Mouse (Mus musculus): ENCODE data around the gene Zbtb20. TPM values are rescaled to one million over a fixed set of nuclear protein-coding genes. Genes with fewer than 3 reads are reported as not detected.

Zbtb20 gene
- polyA plus RNA-seq, 1 experiment from 2014 or later: 18.4 TPM

DNA sequence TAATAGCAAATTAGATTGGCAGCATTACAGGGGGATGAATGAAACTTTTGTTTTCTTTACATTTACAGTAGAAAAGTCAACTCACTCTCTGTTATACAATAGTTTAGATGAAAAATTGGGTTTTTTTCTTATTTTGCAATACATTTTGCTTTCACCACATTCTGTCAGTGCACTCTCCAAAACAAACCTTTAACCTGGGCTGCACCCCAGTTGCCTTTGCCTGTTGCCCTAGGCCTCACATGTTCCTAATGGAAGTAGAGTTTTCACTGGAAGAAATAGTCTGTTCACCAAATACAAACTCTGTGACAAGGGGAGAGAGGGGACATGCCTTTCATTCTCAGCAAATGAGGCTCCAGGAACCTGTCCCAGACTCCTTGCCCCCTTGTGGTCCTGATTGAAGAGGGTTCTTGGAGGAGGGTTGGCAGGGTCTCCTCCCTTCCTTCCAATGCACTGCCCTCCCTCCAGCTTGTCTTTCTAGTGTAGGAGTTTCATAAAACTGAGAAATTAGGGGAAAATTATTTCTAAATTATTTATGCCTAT lies 466.3 kb downstream of the Zbtb20 start:
- H3K4me3 ChIP-seq (ENCODE audit: low read length): no peak overlapping the region
- no peak overlapping the region for H3K27ac ChIP-seq (ENCODE audit: low read length)
- H3K27me3 ChIP-seq (replicated peaks; ENCODE audit: control insufficient read depth, insufficient read depth, low read length): no peaks in the 10 kb centered on the region
- no peak overlapping the region for H3K4me2 ChIP-seq (ENCODE audit: low read depth, low read length)
- H3K9ac ChIP-seq (ENCODE audit: low read depth, low read length): no peak overlapping the region
- no peak for ATAC-seq
- no peaks in the 10 kb centered on the region for H3K36me3 ChIP-seq (ENCODE audit: control insufficient read depth, insufficient read depth, low read length)
- H3K9me3 ChIP-seq (ENCODE audit: control insufficient read depth, low read length): no peaks in the 10 kb centered on the region
- H3K4me1 ChIP-seq (ENCODE audit: control insufficient read depth, insufficient read depth, low read length): no peaks in the 10 kb centered on the region

DNA sequence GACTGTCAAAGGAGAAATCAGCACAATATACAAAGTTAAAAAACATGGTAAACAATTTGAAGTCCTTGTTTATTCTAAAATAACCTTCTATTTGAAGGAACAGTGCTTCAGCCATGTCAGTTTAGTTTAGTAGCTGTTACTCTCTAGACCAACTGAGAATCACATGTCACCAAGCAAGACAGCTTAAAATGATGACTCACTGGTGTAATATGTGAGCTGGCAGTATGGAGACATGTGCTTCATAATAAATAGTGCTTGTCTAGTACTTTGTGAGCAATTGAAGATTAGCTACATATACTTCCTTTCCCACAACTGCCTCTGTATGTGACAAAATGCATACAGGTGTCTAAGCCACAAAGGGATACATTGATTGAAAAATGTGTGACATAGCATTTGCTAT lies 470.4 kb downstream of the Zbtb20 start:
- no peak overlapping the region for H3K4me2 ChIP-seq (ENCODE audit: low read depth, low read length)
- H3K4me3 ChIP-seq (ENCODE audit: low read length): no peak overlapping the region
- no peak overlapping the region for H3K27ac ChIP-seq (ENCODE audit: low read length)
- no peaks in the 10 kb centered on the region for H3K27me3 ChIP-seq (replicated peaks; ENCODE audit: control insufficient read depth, insufficient read depth, low read length)
- ATAC-seq: no peak
- no peak overlapping the region for H3K9ac ChIP-seq (ENCODE audit: low read depth, low read length)
- H3K9me3 ChIP-seq (ENCODE audit: control insufficient read depth, low read length): no peaks in the 10 kb centered on the region
- no peaks in the 10 kb centered on the region for H3K4me1 ChIP-seq (ENCODE audit: control insufficient read depth, insufficient read depth, low read length)
- H3K36me3 ChIP-seq (ENCODE audit: control insufficient read depth, insufficient read depth, low read length): no peaks in the 10 kb centered on the region

DNA sequence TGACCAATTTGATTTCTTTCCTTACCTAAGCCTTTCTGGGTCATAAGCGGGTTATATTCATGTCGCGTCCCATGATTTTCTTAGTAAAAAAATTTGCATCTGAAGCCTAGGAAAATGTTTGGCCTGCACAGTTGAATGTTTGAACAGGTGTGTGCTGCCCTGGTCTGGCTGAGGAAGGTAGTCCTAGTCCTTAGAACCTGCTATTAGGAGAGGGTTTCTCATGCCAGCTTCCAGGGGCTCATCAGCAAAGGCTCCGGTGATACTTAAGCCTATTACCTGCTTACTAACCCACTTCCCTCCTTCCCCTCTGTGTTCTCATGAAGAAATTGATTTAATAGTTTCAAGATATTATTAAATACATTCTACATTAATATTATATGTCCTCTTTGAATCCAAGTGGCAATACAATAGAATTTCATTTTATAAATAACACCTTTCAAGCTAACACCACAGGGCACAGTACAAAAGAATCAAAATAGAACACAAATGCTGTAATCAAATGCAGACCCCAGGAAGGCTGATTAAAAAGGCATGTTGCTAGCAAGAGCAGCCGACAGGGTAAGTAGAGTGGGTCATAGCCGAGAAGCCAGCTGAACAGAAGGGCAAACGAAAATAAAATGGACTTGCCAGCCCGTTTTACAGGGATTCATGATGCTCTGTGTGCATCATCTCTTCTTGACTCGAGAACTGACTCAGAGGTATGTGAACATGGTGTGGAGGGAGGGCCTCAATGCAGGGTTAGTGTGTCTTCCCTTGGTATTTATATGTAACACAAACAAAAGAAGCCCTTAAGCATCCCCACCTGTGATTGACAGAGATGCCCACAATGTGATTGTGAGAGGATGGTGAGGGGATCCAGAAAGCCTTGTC lies 480.3 kb downstream of the Zbtb20 start:
- no peaks in the 10 kb centered on the region for H3K27me3 ChIP-seq (replicated peaks; ENCODE audit: control insufficient read depth, insufficient read depth, low read length)
- H3K4me2 ChIP-seq (ENCODE audit: low read depth, low read length): no peak overlapping the region
- no peaks in the 10 kb centered on the region for H3K36me3 ChIP-seq (ENCODE audit: control insufficient read depth, insufficient read depth, low read length)
- H3K4me3 ChIP-seq (ENCODE audit: low read length): no peak overlapping the region
- H3K4me1 ChIP-seq (ENCODE audit: control insufficient read depth, insufficient read depth, low read length): no peaks in the 10 kb centered on the region
- H3K9ac ChIP-seq (ENCODE audit: low read depth, low read length): no peak overlapping the region
- 88% methylated on average over 9 of the region's 9 CpGs for WGBS
- no peak for ATAC-seq
- H3K27ac ChIP-seq (ENCODE audit: low read length): no peak overlapping the region
- H3K9me3 ChIP-seq (ENCODE audit: control insufficient read depth, low read length): no peaks in the 10 kb centered on the region

DNA sequence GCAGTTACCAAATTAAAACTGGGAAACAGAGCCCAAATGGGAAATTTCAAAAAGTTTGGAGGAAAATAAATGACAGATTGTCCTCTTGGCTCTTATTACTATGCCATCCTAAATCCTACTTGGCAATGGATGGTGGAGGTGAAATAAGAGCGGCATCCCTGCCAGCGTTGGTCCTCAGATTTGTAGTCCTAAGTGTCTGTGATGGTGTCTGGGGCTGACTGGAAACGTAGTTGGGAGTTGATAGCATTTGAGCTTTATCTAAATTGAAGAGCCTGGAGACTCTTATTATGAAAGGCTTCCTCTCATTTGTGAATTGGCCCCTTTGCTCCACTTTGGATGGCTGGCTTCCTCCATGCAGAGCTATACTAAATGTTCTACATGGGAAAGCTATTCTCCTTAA lies 483.9 kb downstream of the Zbtb20 start:
- H3K27ac ChIP-seq (ENCODE audit: low read length): no peak overlapping the region
- peaks cover 11% of the 10 kb centered on the region; the same call in 1 of the 2 replicates for H3K4me1 ChIP-seq (ENCODE audit: control insufficient read depth, insufficient read depth, low read length)
- WGBS: 79% methylated on average over 3 of the region's 3 CpGs
- no peaks in the 10 kb centered on the region for H3K36me3 ChIP-seq (ENCODE audit: control insufficient read depth, insufficient read depth, low read length)
- H3K9me3 ChIP-seq (ENCODE audit: control insufficient read depth, low read length): no peaks in the 10 kb centered on the region
- no peak overlapping the region for H3K9ac ChIP-seq (ENCODE audit: low read depth, low read length)
- H3K27me3 ChIP-seq (replicated peaks; ENCODE audit: control insufficient read depth, insufficient read depth, low read length): no peaks in the 10 kb centered on the region
- no peak overlapping the region for H3K4me3 ChIP-seq (ENCODE audit: low read length)
- ATAC-seq: no peak
- H3K4me2 ChIP-seq (ENCODE audit: low read depth, low read length): no peak overlapping the region

DNA sequence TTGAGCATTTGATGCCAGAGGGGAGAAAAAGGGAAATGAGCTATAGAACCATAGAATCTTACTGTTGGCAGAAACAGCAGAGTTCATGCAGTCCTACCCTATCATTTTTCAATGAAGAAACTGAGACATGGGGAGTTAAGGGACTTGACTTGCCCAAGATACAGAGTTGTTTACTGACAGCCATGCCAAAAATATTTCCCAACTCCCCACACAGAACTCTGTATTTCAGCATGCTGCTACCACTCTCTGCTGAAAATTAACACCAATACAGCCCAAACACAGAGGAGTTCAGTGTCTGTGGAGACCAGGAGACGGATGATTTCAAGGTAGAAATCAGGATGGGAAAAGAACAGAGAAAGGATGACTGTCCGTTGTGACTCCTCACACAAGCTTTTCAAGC lies 484.4 kb downstream of the Zbtb20 start:
- no peaks in the 10 kb centered on the region for H3K36me3 ChIP-seq (ENCODE audit: control insufficient read depth, insufficient read depth, low read length)
- no peak overlapping the region for H3K9ac ChIP-seq (ENCODE audit: low read depth, low read length)
- H3K27me3 ChIP-seq (replicated peaks; ENCODE audit: control insufficient read depth, insufficient read depth, low read length): no peaks in the 10 kb centered on the region
- WGBS: 95% methylated on average over 2 of the region's 2 CpGs
- H3K4me3 ChIP-seq (ENCODE audit: low read length): no peak overlapping the region
- no peak for ATAC-seq
- no peak overlapping the region for H3K4me2 ChIP-seq (ENCODE audit: low read depth, low read length)
- H3K9me3 ChIP-seq (ENCODE audit: control insufficient read depth, low read length): no peaks in the 10 kb centered on the region
- no peak overlapping the region for H3K27ac ChIP-seq (ENCODE audit: low read length)
- H3K4me1 ChIP-seq (ENCODE audit: control insufficient read depth, insufficient read depth, low read length): peaks cover 11% of the 10 kb centered on the region; the same call in 1 of the 2 replicates

DNA sequence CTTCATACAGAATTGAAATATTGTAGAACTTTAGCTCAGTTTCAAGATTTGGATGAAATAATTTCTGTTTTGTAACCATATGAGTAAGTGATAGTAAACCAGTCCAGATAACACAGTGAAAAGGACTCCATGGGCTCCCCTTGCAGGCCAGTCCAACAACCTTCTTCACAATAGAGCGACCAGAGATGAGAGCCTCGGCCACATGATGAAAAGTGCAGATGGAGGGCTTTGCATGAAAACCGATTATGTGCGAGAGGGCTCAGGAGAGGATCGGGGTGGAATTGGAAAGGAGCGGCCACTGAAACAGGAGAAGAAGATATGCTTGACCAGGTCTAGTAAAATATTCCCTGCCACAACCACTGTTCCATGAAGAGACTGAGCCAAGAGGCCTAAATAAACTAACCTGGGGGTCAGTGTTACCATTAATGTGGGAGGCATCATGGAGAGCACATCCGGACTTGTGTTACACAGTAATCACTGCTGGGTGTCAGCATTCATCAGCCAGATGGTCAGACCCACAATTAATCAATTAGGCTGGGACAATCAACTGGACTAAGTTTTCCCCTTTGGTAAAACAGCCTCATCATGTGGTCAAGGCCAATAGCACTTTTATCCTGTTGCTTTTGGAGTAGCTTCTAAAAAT lies 485.3 kb downstream of the Zbtb20 start:
- H3K27me3 ChIP-seq (replicated peaks; ENCODE audit: control insufficient read depth, insufficient read depth, low read length): no peaks in the 10 kb centered on the region
- H3K4me1 ChIP-seq (ENCODE audit: control insufficient read depth, insufficient read depth, low read length): peaks cover 11% of the 10 kb centered on the region; the same call in 1 of the 2 replicates
- ATAC-seq: no peak
- WGBS: 86% methylated on average over 7 of the region's 7 CpGs
- H3K9ac ChIP-seq (ENCODE audit: low read depth, low read length): no peak overlapping the region
- no peak overlapping the region for H3K27ac ChIP-seq (ENCODE audit: low read length)
- no peaks in the 10 kb centered on the region for H3K36me3 ChIP-seq (ENCODE audit: control insufficient read depth, insufficient read depth, low read length)
- H3K4me3 ChIP-seq (ENCODE audit: low read length): no peak overlapping the region
- no peaks in the 10 kb centered on the region for H3K9me3 ChIP-seq (ENCODE audit: control insufficient read depth, low read length)
- H3K4me2 ChIP-seq (ENCODE audit: low read depth, low read length): no peak overlapping the region

DNA sequence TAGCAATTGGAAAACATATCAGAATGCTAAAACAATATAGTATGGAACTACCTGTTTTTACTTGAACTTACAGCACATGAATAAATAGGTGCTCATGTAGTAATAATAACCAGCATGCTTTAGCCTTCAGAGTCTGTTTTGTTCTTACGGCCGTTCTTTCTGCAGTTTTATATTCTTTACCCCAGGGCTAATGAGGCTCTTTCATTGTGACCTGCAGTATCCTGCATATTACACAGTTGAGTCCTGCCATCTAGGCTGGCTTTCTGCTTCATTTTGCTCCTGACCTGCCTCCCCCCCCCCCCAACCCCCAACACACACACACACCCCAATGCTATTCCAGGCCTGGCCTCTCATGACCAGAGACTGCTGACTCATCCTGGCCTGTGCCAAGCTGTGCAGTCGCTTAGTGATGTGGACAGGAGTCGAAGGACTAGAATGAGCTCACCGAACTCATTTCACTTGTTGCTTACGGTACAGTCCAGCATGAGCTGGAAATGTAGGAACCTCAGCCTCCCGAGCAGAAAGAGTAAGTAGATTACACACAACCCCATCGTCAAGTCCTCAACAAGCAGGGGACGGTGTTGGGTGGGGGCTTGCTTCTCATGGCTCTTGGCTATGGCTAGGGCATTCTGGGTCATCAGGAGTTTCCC lies 487.1 kb downstream of the Zbtb20 start:
- no peaks in the 10 kb centered on the region for H3K27me3 ChIP-seq (replicated peaks; ENCODE audit: control insufficient read depth, insufficient read depth, low read length)
- H3K4me1 ChIP-seq (ENCODE audit: control insufficient read depth, insufficient read depth, low read length): peaks cover 11% of the 10 kb centered on the region; the same call in 1 of the 2 replicates
- no peaks in the 10 kb centered on the region for H3K36me3 ChIP-seq (ENCODE audit: control insufficient read depth, insufficient read depth, low read length)
- no peak overlapping the region for H3K4me3 ChIP-seq (ENCODE audit: low read length)
- peak overlapping the region; percentile 73 for H3K27ac ChIP-seq (ENCODE audit: low read length)
- H3K9ac ChIP-seq (ENCODE audit: low read depth, low read length): no peak overlapping the region
- peak; percentile 71 for ATAC-seq
- H3K9me3 ChIP-seq (ENCODE audit: control insufficient read depth, low read length): no peaks in the 10 kb centered on the region
- H3K4me2 ChIP-seq (ENCODE audit: low read depth, low read length): 0 out of 2 replicates have a peak overlapping the region, but pooled peaks have one; percentile 2
- WGBS: 65% methylated on average over 9 of the region's 9 CpGs

DNA sequence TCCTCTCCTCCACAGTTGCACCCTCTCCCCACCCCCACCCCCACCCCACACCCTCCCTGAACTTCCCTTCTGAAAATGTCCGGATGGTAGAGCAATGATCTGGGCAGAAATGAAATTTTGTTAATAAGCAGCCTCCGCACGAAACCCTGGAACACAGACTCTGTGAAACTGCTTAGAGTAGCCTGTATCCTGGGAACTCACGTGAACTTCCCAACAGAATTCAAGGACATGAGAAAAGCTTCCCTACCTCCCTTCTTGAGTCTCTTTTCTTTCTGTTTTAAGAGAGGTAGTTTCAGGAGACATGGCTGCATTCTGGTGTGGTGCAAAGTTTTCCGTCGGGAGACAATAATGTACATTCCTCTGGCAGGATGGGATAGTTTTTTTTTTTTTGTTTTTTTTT lies 487.6 kb downstream of the Zbtb20 start:
- Histone ChIP-seq H3K4me3 (ENCODE audit: low read length) (no peak overlapping the region), H3K4me2 (ENCODE audit: low read depth, low read length) (0 out of 2 replicates have a peak overlapping the region, but pooled peaks have one; percentile 2), H3K9ac (ENCODE audit: low read depth, low read length) (no peak overlapping the region), H3K27ac (ENCODE audit: low read length) (peak overlapping the region; percentile 73), H3K27me3 (replicated peaks; ENCODE audit: control insufficient read depth, insufficient read depth, low read length) (no peaks in the 10 kb centered on the region), H3K4me1 (ENCODE audit: control insufficient read depth, insufficient read depth, low read length) (peaks cover 11% of the 10 kb centered on the region; the same call in 1 of the 2 replicates), H3K9me3 (ENCODE audit: control insufficient read depth, low read length) (no peaks in the 10 kb centered on the region), H3K36me3 (ENCODE audit: control insufficient read depth, insufficient read depth, low read length) (no peaks in the 10 kb centered on the region)
- 45% methylated on average over 6 of the region's 6 CpGs for WGBS
- ATAC-seq: no peak; the same call in 1 of the 2 replicates

All from intestine, embryonic 16.5 days (tissue).